Mouse (Mus musculus) left cerebral cortex, adult 9 months (tissue): ENCODE results near the gene Osbpl6.
A peak's percentile ranks its signal among the peaks of the same experiment; 100 is the strongest.

ENCODE experiments used
- DNase-seq, 2 experiments: peaks; one replicate each; pipeline ENCODE4 v3.0.0; 2022; ENCODE audit warnings: low spot score in 2 of 2

Gene Osbpl6

GRCm38 (mm10) chr2:76421411-76421924 lies 15.2 kb downstream of the Osbpl6 start:
- no peak for DNase-seq

- DNase-seq = no peak
Observed at GRCm38 (mm10) chr2:76426816-76427215, 20.5 kb downstream of the Osbpl6 start.

- no peak for DNase-seq
Observed at GRCm38 (mm10) chr2:76429318-76429717, 23.0 kb downstream of the Osbpl6 start.

GRCm38 (mm10) chr2:76429855-76430254 lies 23.5 kb downstream of the Osbpl6 start:
- DNase-seq = no peak

- DNase-seq = no peak
Observed at GRCm38 (mm10) chr2:76430539-76430938, 24.2 kb downstream of the Osbpl6 start.

- no peak for DNase-seq
Observed at GRCm38 (mm10) chr2:76434224-76434623, 27.9 kb downstream of the Osbpl6 start.

GRCm38 (mm10) chr2:76435667-76436239 lies 29.4 kb downstream of the Osbpl6 start:
- no peak for DNase-seq

- DNase-seq = no peak
Observed at GRCm38 (mm10) chr2:76437372-76437771, 31.1 kb downstream of the Osbpl6 start.

- no peak for DNase-seq
Observed at GRCm38 (mm10) chr2:76439540-76439939, 33.2 kb downstream of the Osbpl6 start.

- DNase-seq = no peak
Observed at GRCm38 (mm10) chr2:76442086-76442485, 35.8 kb downstream of the Osbpl6 start.

GRCm38 (mm10) chr2:76449836-76450355 lies 43.6 kb downstream of the Osbpl6 start:
- DNase-seq = no peak

GRCm38 (mm10) chr2:76466723-76467122 lies 60.4 kb downstream of the Osbpl6 start:
- no peak for DNase-seq

- peak; percentile 28 to 61 for DNase-seq
Observed at GRCm38 (mm10) chr2:76468204-76468603, 61.9 kb downstream of the Osbpl6 start.

- DNase-seq = no peak
Observed at GRCm38 (mm10) chr2:76469091-76469750, 62.9 kb downstream of the Osbpl6 start.

- no peak for DNase-seq
Observed at GRCm38 (mm10) chr2:76469751-76470099, 63.4 kb downstream of the Osbpl6 start.

- peak; percentile 13 to 43 for DNase-seq
Observed at GRCm38 (mm10) chr2:76470391-76470790, 64.1 kb downstream of the Osbpl6 start.

- DNase-seq = no peak
Observed at GRCm38 (mm10) chr2:76475788-76476187, 69.5 kb downstream of the Osbpl6 start.

GRCm38 (mm10) chr2:76488764-76489163 lies 82.5 kb downstream of the Osbpl6 start:
- DNase-seq = no peak

GRCm38 (mm10) chr2:76490198-76490597 lies 83.9 kb downstream of the Osbpl6 start:
- no peak for DNase-seq

GRCm38 (mm10) chr2:76491371-76491770 lies 85.1 kb downstream of the Osbpl6 start:
- DNase-seq = no peak

GRCm38 (mm10) chr2:76492224-76492623 lies 85.9 kb downstream of the Osbpl6 start:
- no peak for DNase-seq

- no peak for DNase-seq
Observed at GRCm38 (mm10) chr2:76496006-76496748, 89.9 kb downstream of the Osbpl6 start.

GRCm38 (mm10) chr2:76496749-76497140 lies 90.4 kb downstream of the Osbpl6 start:
- no peak for DNase-seq
